Mouse (Mus musculus) liver, embryonic 11.5 days (tissue): ENCODE measurements at regions not wholly inside any gene's neighbourhood (a gene's known extent, or its start where the extent isn't known, plus 50 kb on each side); places are given as distances from the start of the nearest gene placed in this dataset.

Source experiments
- ATAC-seq: fragments of 200-750 bp; cut with Nextera tagmentation; replicated peaks from 2 replicates; pipeline ENCODE4 v1.8.0; 2017; ENCODE audit warnings: moderate number of reproducible peaks, mild to moderate bottlenecking, moderate TSS enrichment, moderate library complexity; ENCODE audit not compliant: low FRiP score
- DNase-seq: peaks from one replicate; pipeline ENCODE4 v3.0.0-alpha.2; 2017; ENCODE audit warnings: low spot score
- H3K27ac ChIP-seq: fragments of 300-500 bp; sonication (generic); 2 replicates; pipeline ENCODE4 v1.5.1; 2014; ENCODE audit warnings: mild to moderate bottlenecking, low read depth, low read length, control low read depth
- H3K27me3 ChIP-seq: fragments of 300-500 bp; sonication (generic); replicated peaks from 2 replicates; pipeline ENCODE4 v1.6.1; 2014; ENCODE audit warnings: low read length, mixed read lengths; ENCODE audit not compliant: control insufficient read depth, insufficient read depth
- H3K36me3 ChIP-seq: fragments of 300-500 bp; sonication (generic); 2 replicates; pipeline ENCODE4 v1.6.1; 2014; ENCODE audit warnings: mild to moderate bottlenecking, low read length, moderate library complexity, mixed read lengths; ENCODE audit not compliant: control insufficient read depth, insufficient read depth
- H3K4me1 ChIP-seq: fragments of 300-500 bp; sonication (generic); replicated peaks from 2 replicates; pipeline ENCODE4 v1.6.1; 2014; ENCODE audit warnings: low read length, mixed read lengths; ENCODE audit not compliant: control insufficient read depth, insufficient read depth
- H3K4me2 ChIP-seq: fragments of 300-500 bp; sonication (generic); 2 replicates; pipeline ENCODE4 v1.6.1; 2014; ENCODE audit warnings: mild to moderate bottlenecking, control low read depth, moderate library complexity
- H3K4me3 ChIP-seq: fragments of 300-500 bp; sonication (generic); 2 replicates; pipeline ENCODE4 v1.5.1; 2014; ENCODE audit warnings: low read depth, low read length, control low read depth
- H3K9ac ChIP-seq: fragments of 300-500 bp; sonication (generic); 2 replicates; pipeline ENCODE4 v1.6.1; 2014; ENCODE audit warnings: low read depth, low read length, control low read depth
- H3K9me3 ChIP-seq: fragments of 300-500 bp; sonication (generic); 2 replicates; pipeline ENCODE4 v1.6.1; 2016; ENCODE audit warnings: low read length, inconsistent platforms, mixed read lengths; ENCODE audit not compliant: control insufficient read depth
- WGBS: fragments of 180-500 bp; shearing (Covaris S2); extraction: QIAGEN DNeasy Blood & Tissue Kit; methylation state at CpG from one replicate; pipeline ENCODE4 v1.1.7; 2014; 5-methylcytosine and 5-hydroxymethylcytosine counted together

DNA sequence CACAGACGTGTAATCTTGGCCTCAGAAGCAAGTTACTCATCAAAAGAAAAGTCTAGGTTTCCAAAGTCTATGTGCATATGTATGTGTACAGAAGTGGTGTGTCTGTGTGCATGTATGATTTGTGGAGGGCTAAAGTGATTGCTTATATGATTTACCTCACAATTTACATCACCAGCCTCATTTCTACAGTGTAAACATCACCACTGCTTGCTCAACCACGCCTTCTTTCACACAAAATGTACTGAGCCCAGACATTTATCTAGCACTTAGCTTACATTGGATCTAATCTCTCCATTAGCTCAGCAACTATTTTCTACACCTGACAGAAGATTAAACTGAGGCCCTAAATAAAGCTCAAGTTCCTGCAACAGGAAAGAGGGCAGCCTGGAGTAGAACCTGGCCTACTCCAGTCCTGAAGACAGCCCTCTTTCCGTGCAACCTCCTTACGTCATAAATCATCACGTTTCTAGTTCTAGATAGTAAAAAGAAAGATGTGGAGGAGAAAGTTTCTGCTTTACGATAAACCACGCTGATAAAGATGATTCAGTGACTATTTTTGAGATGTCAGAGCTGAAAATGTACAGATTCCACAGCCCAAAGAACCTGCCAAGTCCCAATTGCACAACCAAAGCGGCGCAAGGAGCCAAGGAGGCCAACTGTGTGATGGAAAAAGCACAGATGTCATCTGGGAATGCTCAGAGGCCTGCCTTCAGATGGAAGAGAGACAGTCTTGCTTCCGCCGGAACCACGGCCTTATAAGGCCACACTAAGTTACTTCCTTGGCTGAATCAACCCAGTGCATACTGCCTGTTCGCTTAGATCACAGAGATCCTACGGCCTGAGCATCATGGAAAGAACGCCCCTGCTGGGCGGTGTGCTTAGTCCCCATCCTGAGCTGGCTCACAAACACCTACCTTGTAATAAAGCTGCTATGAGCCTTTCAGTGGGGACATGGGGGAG, 72.5 kb upstream of the Thbs1 start:
- H3K4me2 ChIP-seq = no peak overlapping the region
- no peak overlapping the region for H3K4me3 ChIP-seq
- no peaks in the 10 kb centered on the region for H3K4me1 ChIP-seq
- H3K27me3 ChIP-seq = no peaks in the 10 kb centered on the region
- no peak overlapping the region for H3K9ac ChIP-seq
- no peaks in the 10 kb centered on the region for H3K9me3 ChIP-seq
- 81% methylated on average over 16 of the region's 16 CpGs for WGBS
- ATAC-seq (no peak), DNase-seq (no peak)
- H3K36me3 ChIP-seq = no peaks in the 10 kb centered on the region
- no peak overlapping the region for H3K27ac ChIP-seq

DNA sequence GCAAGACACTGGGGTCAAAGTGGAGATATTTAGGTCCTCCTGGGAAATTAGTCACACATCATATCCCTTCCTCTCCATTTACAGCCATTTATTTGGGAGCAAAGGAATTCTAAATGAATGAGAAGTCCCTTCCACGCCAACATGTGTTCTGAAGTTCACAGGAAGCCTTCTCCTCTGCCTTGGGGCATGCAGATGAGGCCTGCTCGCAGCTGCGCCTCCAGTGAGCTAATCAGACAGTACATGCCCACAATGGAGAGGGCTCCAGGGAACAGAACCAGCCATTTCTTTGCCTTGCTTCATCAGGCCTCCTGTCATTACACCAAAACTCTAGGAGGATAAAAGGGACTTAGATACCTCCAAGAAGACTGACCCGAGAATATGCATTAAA, 71.9 kb upstream of the Thbs1 start:
- Histone ChIP-seq H3K27ac (no peak overlapping the region), H3K36me3 (no peaks in the 10 kb centered on the region), H3K4me3 (no peak overlapping the region), H3K9ac (no peak overlapping the region), H3K9me3 (no peaks in the 10 kb centered on the region), H3K27me3 (no peaks in the 10 kb centered on the region), H3K4me1 (no peaks in the 10 kb centered on the region), H3K4me2 (no peak overlapping the region)
- DNase-seq (no peak), ATAC-seq (no peak)
- 73% methylated on average over 4 of the region's 4 CpGs for WGBS

DNA sequence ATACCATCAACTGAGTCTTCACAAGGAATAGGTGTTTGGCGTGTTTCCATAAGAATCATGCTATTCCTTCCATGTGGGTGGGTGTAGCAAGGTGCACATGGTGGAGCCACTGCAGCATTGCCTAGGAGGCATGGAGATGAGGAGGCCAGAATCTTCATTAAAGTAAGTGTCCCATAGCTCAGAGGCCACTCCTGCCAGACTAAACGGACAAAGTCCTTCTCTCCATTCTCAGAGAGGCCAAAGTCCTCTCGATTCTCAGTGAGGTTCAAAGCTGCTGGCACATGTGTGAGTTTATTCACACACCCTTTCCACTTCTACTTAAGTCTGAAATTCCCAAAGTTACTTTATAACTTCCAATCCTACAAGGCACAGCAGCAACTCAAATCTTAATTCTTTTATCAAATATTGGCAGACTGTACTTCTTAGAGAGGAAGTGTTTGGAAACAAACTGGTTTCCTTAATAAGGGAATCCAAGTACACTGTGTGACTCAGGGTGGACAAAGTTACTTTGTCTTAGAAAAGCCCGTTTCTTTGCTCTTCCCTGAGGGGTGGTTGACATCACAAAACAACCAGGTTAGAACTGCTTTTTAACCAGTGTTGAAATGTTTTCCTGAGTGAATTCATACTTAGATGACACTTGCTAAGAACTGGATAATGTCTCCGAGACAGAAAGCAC, 69.2 kb upstream of the Thbs1 start:
- Histone ChIP-seq H3K9me3 (no peaks in the 10 kb centered on the region), H3K4me2 (no peak overlapping the region), H3K27ac (no peak overlapping the region), H3K9ac (no peak overlapping the region), H3K4me1 (no peaks in the 10 kb centered on the region), H3K27me3 (no peaks in the 10 kb centered on the region), H3K4me3 (no peak overlapping the region), H3K36me3 (no peaks in the 10 kb centered on the region)
- WGBS = 69% methylated on average over 5 of the region's 5 CpGs
- DNase-seq (no peak), ATAC-seq (no peak)

DNA sequence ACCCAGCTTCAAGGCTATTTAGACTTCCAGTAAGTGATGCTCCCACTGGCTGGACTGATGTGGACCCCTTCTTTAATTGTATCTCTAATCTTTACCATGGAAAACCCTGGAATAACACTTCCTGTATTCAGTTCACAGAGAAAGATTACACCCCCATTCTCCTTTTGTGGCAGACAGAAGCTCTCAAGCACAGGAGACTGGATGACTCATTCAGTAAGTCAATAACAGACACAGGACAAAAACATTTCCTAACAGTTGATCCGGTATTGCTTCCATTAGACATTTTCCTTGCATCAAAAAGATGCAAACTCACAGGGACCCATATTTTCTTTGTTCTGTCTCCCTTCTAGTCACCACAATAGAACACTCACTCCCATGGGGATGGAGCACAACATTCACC, 67.0 kb upstream of the Thbs1 start:
- ATAC-seq (no peak), DNase-seq (no peak)
- no peak overlapping the region for H3K4me3 ChIP-seq
- H3K36me3 ChIP-seq = no peaks in the 10 kb centered on the region
- no peaks in the 10 kb centered on the region for H3K27me3 ChIP-seq
- H3K9ac ChIP-seq = no peak overlapping the region
- no peaks in the 10 kb centered on the region for H3K4me1 ChIP-seq
- no peak overlapping the region for H3K27ac ChIP-seq
- no peak overlapping the region for H3K4me2 ChIP-seq
- 66% methylated on average over 1 of the region's 1 CpGs for WGBS
- H3K9me3 ChIP-seq = no peaks in the 10 kb centered on the region

DNA sequence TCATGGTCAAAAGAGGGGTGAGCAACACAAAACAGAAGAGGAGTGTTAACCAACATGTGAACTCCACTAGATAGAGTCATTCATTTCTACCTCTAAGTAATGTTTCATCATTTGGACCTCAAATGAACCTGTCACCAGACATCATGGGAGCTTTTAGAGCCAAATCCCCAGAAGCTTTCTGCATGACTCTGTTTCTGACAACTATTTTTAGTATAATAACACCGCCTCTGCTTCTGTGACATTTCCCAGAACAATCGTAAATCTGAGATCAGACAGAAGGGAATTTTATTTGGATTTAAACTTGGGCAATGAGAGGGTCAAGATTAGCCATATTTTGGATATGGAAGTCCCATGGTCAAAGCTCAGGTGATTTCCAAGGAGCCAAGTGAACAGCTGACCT, 61.4 kb upstream of the Thbs1 start:
- ATAC-seq (no peak), DNase-seq (no peak)
- no peaks in the 10 kb centered on the region for H3K4me1 ChIP-seq
- no peak overlapping the region for H3K9ac ChIP-seq
- H3K9me3 ChIP-seq = no peaks in the 10 kb centered on the region
- no peaks in the 10 kb centered on the region for H3K36me3 ChIP-seq
- H3K27ac ChIP-seq = no peak overlapping the region
- no peaks in the 10 kb centered on the region for H3K27me3 ChIP-seq
- no peak overlapping the region for H3K4me2 ChIP-seq
- no peak overlapping the region for H3K4me3 ChIP-seq
- WGBS = 86% methylated on average over 2 of the region's 2 CpGs

DNA sequence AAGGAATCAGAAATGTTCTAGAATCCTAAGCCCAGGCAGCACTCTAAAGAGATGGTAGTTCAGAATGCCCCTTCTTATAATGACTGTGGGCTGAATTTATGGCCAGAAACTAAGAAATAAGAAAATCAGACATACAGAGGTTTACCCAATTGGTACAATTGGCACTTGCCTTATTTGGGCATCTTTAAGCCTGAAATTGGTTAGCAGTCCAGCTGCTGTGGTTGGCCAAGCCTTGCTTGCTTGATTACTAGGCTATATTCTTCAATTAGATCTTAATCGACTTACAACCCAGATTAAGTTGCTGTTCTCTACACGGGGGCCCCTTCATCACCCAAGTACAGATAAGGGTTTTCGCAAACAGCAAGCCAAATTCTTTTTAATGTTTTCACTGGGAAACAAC, 60.1 kb upstream of the Thbs1 start:
- no peak overlapping the region for H3K9ac ChIP-seq
- 87% methylated on average over 3 of the region's 3 CpGs for WGBS
- no peaks in the 10 kb centered on the region for H3K36me3 ChIP-seq
- H3K27me3 ChIP-seq = no peaks in the 10 kb centered on the region
- H3K4me1 ChIP-seq = no peaks in the 10 kb centered on the region
- H3K9me3 ChIP-seq = no peaks in the 10 kb centered on the region
- no peak for DNase-seq
- H3K4me2 ChIP-seq = no peak overlapping the region
- H3K27ac ChIP-seq = no peak overlapping the region
- H3K4me3 ChIP-seq = no peak overlapping the region
- no peak for ATAC-seq

DNA sequence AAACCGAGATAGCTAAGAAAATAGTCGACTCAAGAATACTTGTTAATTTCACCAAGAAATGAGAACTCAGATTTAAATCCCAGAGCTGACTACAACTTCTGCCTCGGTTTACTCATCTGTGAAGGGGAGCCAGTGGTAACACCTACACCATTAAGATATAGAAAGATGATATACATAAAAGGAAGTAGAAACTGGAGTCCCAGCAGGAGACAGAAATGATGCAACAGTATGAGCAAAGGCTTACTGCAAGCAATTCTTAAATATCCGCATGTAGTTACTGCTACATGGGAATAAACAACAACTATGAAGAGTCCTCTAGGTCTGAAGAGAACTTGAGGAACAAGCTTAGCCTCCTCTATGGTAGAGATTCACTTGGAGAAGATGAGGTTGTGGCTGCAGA, 58.2 kb upstream of the Thbs1 start:
- H3K27me3 ChIP-seq = no peaks in the 10 kb centered on the region
- no peak overlapping the region for H3K4me2 ChIP-seq
- no peak overlapping the region for H3K9ac ChIP-seq
- H3K4me3 ChIP-seq = no peak overlapping the region
- DNase-seq (no peak), ATAC-seq (no peak)
- no peak overlapping the region for H3K27ac ChIP-seq
- no peaks in the 10 kb centered on the region for H3K4me1 ChIP-seq
- H3K36me3 ChIP-seq = no peaks in the 10 kb centered on the region
- 86% methylated on average over 4 of the region's 4 CpGs for WGBS
- H3K9me3 ChIP-seq = no peaks in the 10 kb centered on the region

DNA sequence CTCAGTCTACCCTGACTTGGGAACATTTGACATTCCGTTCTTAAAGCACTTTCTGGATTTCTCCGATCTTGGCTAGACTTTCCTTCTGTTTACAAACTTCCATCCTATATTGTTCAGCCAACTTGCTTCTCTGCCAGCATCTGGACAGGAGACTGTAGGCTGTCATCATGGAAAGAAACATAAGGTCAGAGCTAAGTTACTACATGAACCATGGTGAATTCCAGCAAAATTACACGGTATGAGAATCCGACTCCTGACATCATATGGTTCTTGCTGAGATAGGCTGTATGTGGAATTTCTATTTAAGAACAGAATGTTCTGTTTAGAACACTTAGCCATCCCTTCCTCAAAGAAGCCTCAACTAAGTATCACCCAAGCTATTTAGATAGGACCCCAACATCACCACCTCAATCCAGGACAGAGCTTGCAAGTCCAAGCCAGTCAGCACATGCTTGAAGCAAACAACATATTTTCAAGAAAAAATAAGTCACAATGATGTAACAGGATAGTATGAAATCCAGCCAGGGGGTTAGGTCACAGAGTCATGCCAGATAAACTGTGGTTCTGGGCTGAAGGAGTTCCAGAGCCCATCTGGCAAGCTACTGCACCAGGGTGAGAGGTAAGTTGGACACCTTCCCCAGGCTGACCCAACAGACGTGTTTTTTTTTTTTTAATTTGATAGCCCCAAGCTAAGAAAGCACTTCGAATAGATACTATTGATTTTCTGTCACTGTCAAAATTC, 52.9 kb upstream of the Thbs1 start:
- no peaks in the 10 kb centered on the region for H3K27me3 ChIP-seq
- no peak for DNase-seq
- no peak overlapping the region for H3K4me2 ChIP-seq
- no peak overlapping the region for H3K4me3 ChIP-seq
- no peaks in the 10 kb centered on the region for H3K4me1 ChIP-seq
- H3K9ac ChIP-seq = no peak overlapping the region
- H3K36me3 ChIP-seq = no peaks in the 10 kb centered on the region
- no peaks in the 10 kb centered on the region for H3K9me3 ChIP-seq
- 80% methylated on average over 6 of the region's 6 CpGs for WGBS
- no peak overlapping the region for H3K27ac ChIP-seq
- ATAC-seq = no peak
